Mouse (Mus musculus): ENCODE data around the gene Hpgds. TPM values are rescaled to one million over a fixed set of nuclear protein-coding genes. Genes with fewer than 3 reads are reported as not detected.

Gene Hpgds
- polyA plus RNA-seq (2012; rRNA removed): 0.88 and 1.2 TPM in 2 replicates

DNA sequence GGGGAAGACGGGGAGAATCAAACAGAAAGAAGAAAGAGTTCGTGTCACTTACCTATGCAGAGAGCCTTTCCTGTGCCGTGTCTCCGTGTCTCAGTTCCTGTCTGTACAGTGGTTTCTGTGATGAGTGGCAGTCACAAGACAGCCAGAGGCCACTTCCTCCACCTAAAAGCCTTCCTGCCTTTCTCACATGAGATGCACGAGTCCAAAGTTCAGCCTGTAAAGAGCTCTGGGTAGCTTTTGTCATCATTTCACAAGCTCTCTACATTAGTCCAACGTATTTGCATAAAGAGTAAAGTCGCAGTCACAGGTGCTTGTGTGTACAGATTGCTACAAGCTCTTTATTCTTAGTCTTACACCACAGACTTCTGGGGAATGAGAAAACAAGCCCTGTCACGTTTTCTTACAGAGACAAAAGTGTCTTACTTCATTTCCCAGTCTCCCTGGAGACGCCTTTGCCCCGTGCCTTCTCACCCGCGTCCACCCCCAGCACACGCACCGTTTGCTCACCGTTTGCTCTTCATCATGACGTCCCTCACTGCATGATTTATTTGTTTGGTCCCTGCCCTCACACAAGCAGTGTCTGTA, at the start of gene Hpgds:
Gene Hpgds, minus strand, starts transcription at position 288 of the 585 bp plus-strand sequence.
- Histone ChIP-seq H3K27me3 (ENCODE audit: control insufficient read depth, insufficient read depth, low read length) (no peaks in the 10 kb centered on the region), H3K27ac (ENCODE audit: insufficient read depth, low read depth, low read length) (peak within 1 kb of the TSS; percentile 55), H3K4me1 (ENCODE audit: control insufficient read depth, insufficient read depth, insufficient read length, low read length) (no peaks in the 10 kb centered on the region; the same call in 1 of the 2 replicates), H3K36me3 (ENCODE audit: control insufficient read depth, insufficient read depth, low read length) (no peaks in the 10 kb centered on the region), H3K4me3 (ENCODE audit: low read depth, low read length) (peak within 1 kb of the TSS; percentile 21; the same call in 1 of the 2 replicates)
- no peak for TF ChIP-seq POLR2A (IDR thresholded peaks at IDR 0.05; ENCODE audit: low read depth, low read length)
- no peak for TF ChIP-seq CTCF (IDR thresholded peaks at IDR 0.05; ENCODE audit: extremely low read depth, insufficient read length, insufficient replicate concordance, low read depth, low read length)
- 10% methylated on average over 16 of the region's 16 CpGs for WGBS

DNA sequence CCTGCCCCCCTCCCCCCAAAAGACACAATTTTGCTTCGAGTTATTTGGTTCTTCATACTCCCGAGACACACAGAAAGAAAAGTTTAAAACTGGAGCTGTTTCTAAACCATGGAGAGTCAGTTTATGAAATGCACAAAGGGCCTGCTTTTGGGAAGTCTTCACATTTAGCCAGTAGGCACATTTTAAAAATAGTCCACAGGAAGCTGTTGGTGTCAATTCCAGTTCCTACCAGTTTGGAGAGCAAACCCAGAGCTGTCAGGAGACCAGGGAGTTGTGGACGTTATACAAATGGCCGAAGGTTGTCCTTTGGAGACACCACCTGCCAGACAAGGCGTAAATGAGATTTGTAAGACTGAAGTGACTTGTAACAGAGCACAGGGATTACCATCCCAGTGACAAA, 20.3 kb upstream of the Hpgds start:
- Histone ChIP-seq H3K36me3 (ENCODE audit: control insufficient read depth, insufficient read depth, low read length) (no peaks in the 10 kb centered on the region), H3K27ac (ENCODE audit: insufficient read depth, low read depth, low read length) (no peak overlapping the region), H3K4me3 (ENCODE audit: low read depth, low read length) (no peak overlapping the region), H3K27me3 (ENCODE audit: control insufficient read depth, insufficient read depth, low read length) (no peaks in the 10 kb centered on the region), H3K4me1 (ENCODE audit: control insufficient read depth, insufficient read depth, insufficient read length, low read length) (no peaks in the 10 kb centered on the region)
- TF ChIP-seq CTCF (IDR thresholded peaks at IDR 0.05; ENCODE audit: extremely low read depth, insufficient read length, insufficient replicate concordance, low read depth, low read length) (no peak), POLR2A (IDR thresholded peaks at IDR 0.05; ENCODE audit: low read depth, low read length) (no peak)
- 59% methylated on average over 5 of the region's 5 CpGs for WGBS

DNA sequence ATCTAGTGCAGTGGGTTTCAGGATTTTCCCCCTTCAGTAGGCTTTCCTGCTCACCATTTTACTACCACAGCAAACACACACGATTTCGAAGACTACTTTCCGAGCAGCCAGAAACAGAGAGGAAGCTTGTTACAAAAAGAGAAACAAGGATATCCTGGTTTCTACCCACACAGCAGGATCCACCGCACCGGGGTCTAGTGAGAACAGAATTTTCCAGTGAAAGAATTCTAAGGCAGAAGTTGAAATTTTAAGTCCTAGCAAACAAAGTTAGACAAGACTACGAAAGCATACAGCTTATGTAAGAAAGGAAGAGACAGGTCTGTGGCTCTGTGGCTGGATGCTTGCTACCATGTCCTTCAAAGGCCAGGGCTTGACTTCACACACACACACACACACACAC, 19.4 kb upstream of the Hpgds start:
- TF ChIP-seq POLR2A (IDR thresholded peaks at IDR 0.05; ENCODE audit: low read depth, low read length): no peak
- no peak for TF ChIP-seq CTCF (IDR thresholded peaks at IDR 0.05; ENCODE audit: extremely low read depth, insufficient read length, insufficient replicate concordance, low read depth, low read length)
- no peak overlapping the region for H3K27ac ChIP-seq (ENCODE audit: insufficient read depth, low read depth, low read length)
- no peaks in the 10 kb centered on the region for H3K27me3 ChIP-seq (ENCODE audit: control insufficient read depth, insufficient read depth, low read length)
- H3K4me3 ChIP-seq (ENCODE audit: low read depth, low read length): no peak overlapping the region
- WGBS: 78% methylated on average over 6 of the region's 6 CpGs
- H3K4me1 ChIP-seq (ENCODE audit: control insufficient read depth, insufficient read depth, insufficient read length, low read length): no peaks in the 10 kb centered on the region
- no peaks in the 10 kb centered on the region for H3K36me3 ChIP-seq (ENCODE audit: control insufficient read depth, insufficient read depth, low read length)

DNA sequence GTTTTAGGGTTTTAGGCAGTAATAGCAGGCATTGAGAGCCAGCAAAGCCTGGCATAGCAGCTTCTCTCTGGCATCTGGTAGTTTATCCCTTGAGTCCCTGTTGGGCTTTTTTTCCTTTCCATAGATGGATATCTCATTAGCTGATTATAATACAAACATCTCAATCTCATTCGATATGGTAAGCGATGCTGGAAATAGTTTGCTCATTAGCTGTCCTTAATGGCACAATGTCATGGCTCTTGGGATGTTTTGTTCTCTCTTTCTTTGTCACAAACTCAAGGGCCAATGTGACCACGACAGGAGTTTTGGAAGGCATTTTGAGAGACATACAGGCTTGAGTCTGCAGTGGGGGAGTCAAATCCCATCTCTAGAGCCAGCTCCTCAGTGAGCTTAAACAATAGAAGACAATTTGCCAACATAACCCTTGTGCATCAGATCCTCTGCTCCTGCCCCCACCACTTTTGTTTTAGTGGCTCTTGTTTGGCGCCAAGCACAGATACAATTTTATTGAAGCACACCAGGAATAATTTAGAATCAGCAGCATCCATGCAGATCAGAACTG, 14.8 kb upstream of the Hpgds start:
- TF ChIP-seq POLR2A (IDR thresholded peaks at IDR 0.05; ENCODE audit: low read depth, low read length) (no peak), CTCF (IDR thresholded peaks at IDR 0.05; ENCODE audit: extremely low read depth, insufficient read length, insufficient replicate concordance, low read depth, low read length) (no peak)

DNA sequence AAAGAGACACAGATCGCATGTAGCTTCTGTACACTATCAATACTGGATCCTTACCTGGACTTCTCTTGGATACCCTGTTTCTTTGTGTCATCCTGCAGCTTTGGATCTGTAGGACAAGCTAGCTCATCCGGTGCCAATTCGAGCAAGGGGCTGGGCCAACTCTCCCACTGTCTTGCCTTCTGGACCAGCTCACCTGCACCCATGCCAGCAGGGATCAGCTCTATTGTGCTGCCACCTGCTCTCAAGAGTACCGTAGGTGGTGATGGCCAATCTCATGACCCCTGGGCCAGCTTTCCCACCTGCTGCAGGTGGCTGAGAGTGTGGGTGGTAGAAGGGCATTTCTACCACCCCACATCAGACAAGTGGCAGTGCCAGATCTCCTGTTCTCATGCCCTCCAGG, 12.3 kb upstream of the Hpgds start:
- no peak overlapping the region for H3K4me3 ChIP-seq (ENCODE audit: low read depth, low read length)
- peaks cover 2% of the 10 kb centered on the region; the same call in 1 of the 2 replicates for H3K4me1 ChIP-seq (ENCODE audit: control insufficient read depth, insufficient read depth, insufficient read length, low read length)
- no peaks in the 10 kb centered on the region for H3K27me3 ChIP-seq (ENCODE audit: control insufficient read depth, insufficient read depth, low read length)
- no peak overlapping the region for H3K27ac ChIP-seq (ENCODE audit: insufficient read depth, low read depth, low read length)
- H3K36me3 ChIP-seq (ENCODE audit: control insufficient read depth, insufficient read depth, low read length): no peaks in the 10 kb centered on the region
- no peak for TF ChIP-seq CTCF (IDR thresholded peaks at IDR 0.05; ENCODE audit: extremely low read depth, insufficient read length, insufficient replicate concordance, low read depth, low read length)
- no peak for TF ChIP-seq POLR2A (IDR thresholded peaks at IDR 0.05; ENCODE audit: low read depth, low read length)
- 47% methylated on average over 4 of the region's 4 CpGs for WGBS

More for the DNA sequence above, 14.8 kb upstream of the Hpgds start:
- no peaks in the 10 kb centered on the region for H3K27me3 ChIP-seq (ENCODE audit: control insufficient read depth, insufficient read depth, low read length)
- H3K36me3 ChIP-seq (ENCODE audit: control insufficient read depth, insufficient read depth, low read length): no peaks in the 10 kb centered on the region
- 89% methylated on average over 4 of the region's 4 CpGs for WGBS
- H3K4me3 ChIP-seq (ENCODE audit: low read depth, low read length): no peak overlapping the region
- no peak overlapping the region for H3K27ac ChIP-seq (ENCODE audit: insufficient read depth, low read depth, low read length)
- H3K4me1 ChIP-seq (ENCODE audit: control insufficient read depth, insufficient read depth, insufficient read length, low read length): peaks cover 2% of the 10 kb centered on the region; the same call in 1 of the 2 replicates

DNA sequence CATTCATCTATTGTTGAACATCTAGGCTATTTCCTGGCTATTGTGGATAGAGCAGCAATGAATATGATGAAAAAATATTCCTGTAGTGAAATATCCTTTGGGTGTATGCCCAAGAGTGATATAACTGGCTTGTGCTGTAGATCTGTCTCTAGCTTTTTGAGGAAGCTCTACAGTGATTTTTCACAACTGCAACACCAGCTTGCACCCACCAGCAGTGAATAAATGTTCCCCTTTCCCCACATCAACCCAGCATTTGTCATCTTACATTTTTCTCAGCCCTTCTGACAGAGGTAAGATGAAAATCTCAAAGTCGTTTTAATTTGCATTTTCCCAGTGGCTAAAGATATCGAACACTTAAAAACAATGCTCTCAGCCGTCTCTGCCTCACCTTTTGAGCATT, 8.9 kb upstream of the Hpgds start:
- H3K27ac ChIP-seq (ENCODE audit: insufficient read depth, low read depth, low read length): no peak overlapping the region
- 82% methylated on average over 3 of the region's 3 CpGs for WGBS
- no peaks in the 10 kb centered on the region for H3K36me3 ChIP-seq (ENCODE audit: control insufficient read depth, insufficient read depth, low read length)
- no peak overlapping the region for H3K4me3 ChIP-seq (ENCODE audit: low read depth, low read length)
- H3K4me1 ChIP-seq (ENCODE audit: control insufficient read depth, insufficient read depth, insufficient read length, low read length): peaks cover 4% of the 10 kb centered on the region
- TF ChIP-seq POLR2A (IDR thresholded peaks at IDR 0.05; ENCODE audit: low read depth, low read length): no peak
- H3K27me3 ChIP-seq (ENCODE audit: control insufficient read depth, insufficient read depth, low read length): no peaks in the 10 kb centered on the region

DNA sequence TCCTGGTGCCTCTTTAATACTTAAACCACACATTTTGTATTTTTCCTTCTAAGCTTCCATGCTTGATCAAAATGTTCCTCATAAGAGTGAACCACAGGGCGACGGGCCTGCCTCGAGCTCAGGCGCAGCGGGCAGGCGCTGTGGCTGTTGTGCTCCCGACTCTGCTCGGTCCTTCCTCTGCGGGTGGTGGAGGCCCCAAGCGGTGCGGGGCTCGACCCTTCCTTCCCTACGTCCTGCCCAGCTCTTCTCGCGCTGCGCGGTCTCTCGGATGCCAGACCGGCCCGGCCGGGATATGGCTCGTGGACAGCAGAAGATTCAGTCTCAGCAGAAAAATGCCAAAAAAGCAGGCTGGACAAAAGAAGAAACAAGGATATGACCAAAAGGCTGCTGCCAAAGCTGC, 6.0 kb upstream of the Hpgds start:
- peaks cover 3% of the 10 kb centered on the region; the same call in 1 of the 2 replicates for H3K4me1 ChIP-seq (ENCODE audit: control insufficient read depth, insufficient read depth, insufficient read length, low read length)
- no peaks in the 10 kb centered on the region for H3K27me3 ChIP-seq (ENCODE audit: control insufficient read depth, insufficient read depth, low read length)
- 43% methylated on average over 22 of the region's 22 CpGs for WGBS
- TF ChIP-seq CTCF (IDR thresholded peaks at IDR 0.05; ENCODE audit: extremely low read depth, insufficient read length, insufficient replicate concordance, low read depth, low read length): no peak
- H3K36me3 ChIP-seq (ENCODE audit: control insufficient read depth, insufficient read depth, low read length): no peaks in the 10 kb centered on the region
- no peak overlapping the region for H3K4me3 ChIP-seq (ENCODE audit: low read depth, low read length)
- no peak overlapping the region for H3K27ac ChIP-seq (ENCODE audit: insufficient read depth, low read depth, low read length)

Measured in small intestine, adult 2 months (tissue).